Mouse (Mus musculus): ENCODE measurements around the gene 6030458C11Rik. TPM values are rescaled to one million over a fixed set of nuclear protein-coding genes. Genes with fewer than 3 reads are reported as not detected.

6030458C11Rik gene
- total and polyA plus RNA-seq, 2 experiments from 2014 or later, result 21.1 to 21.3 TPM

GRCm38 (mm10) chr15:12857840-12858516 is 33.5 kb upstream of the 6030458C11Rik start:
- no peak overlapping the region for H3K27ac ChIP-seq
- no peak overlapping the region for H3K4me2 ChIP-seq (ENCODE audit: low read depth, low read length)
- H3K9ac ChIP-seq (replicated peaks; ENCODE audit: low read length), result no peak overlapping the region
- TF ChIP-seq CTCF (IDR thresholded peaks at IDR 0.05; ENCODE audit: low read depth), result no peak
- DNase-seq (ENCODE audit: low spot score) (no peak), ATAC-seq (peak; percentile 39; the same call in 1 of the 2 replicates)
- H3K4me1 ChIP-seq (ENCODE audit: insufficient read depth, low read length), result no peaks in the 10 kb centered on the region
- no peak overlapping the region for H3K4me3 ChIP-seq (ENCODE audit: low read length)
- H3K27me3 ChIP-seq (ENCODE audit: insufficient read depth, low read length), result no peaks in the 10 kb centered on the region
- H3K36me3 ChIP-seq (ENCODE audit: insufficient read depth, low read length), result peaks cover 64% of the 10 kb centered on the region
- H3K9me3 ChIP-seq (ENCODE audit: low read length), result no peaks in the 10 kb centered on the region
- 88% methylated on average over 12 of the region's 12 CpGs for WGBS

GRCm38 (mm10) chr15:12856780-12857179 is 32.3 kb upstream of the 6030458C11Rik start:
- 99% methylated on average over 6 of the region's 6 CpGs for WGBS
- Histone ChIP-seq H3K27me3 (ENCODE audit: insufficient read depth, low read length) (no peaks in the 10 kb centered on the region), H3K4me3 (ENCODE audit: low read length) (no peak overlapping the region), H3K36me3 (ENCODE audit: insufficient read depth, low read length) (peaks cover 68% of the 10 kb centered on the region), H3K27ac (no peak overlapping the region), H3K4me1 (ENCODE audit: insufficient read depth, low read length) (no peaks in the 10 kb centered on the region), H3K4me2 (ENCODE audit: low read depth, low read length) (no peak overlapping the region), H3K9me3 (ENCODE audit: low read length) (no peaks in the 10 kb centered on the region), H3K9ac (replicated peaks; ENCODE audit: low read length) (no peak overlapping the region)
- no peak for ATAC-seq
- TF ChIP-seq CTCF (IDR thresholded peaks at IDR 0.05; ENCODE audit: low read depth), result no peak
- no peak for DNase-seq (ENCODE audit: low spot score)

- H3K9me3 ChIP-seq (ENCODE audit: low read length), result no peaks in the 10 kb centered on the region
- TF ChIP-seq CTCF (IDR thresholded peaks at IDR 0.05; ENCODE audit: low read depth), result no peak
- peaks cover 67% of the 10 kb centered on the region for H3K36me3 ChIP-seq (ENCODE audit: insufficient read depth, low read length)
- H3K27me3 ChIP-seq (ENCODE audit: insufficient read depth, low read length), result no peaks in the 10 kb centered on the region
- 85% methylated on average over 8 of the region's 8 CpGs for WGBS
- no peak overlapping the region for H3K4me3 ChIP-seq (ENCODE audit: low read length)
- no peak overlapping the region for H3K9ac ChIP-seq (replicated peaks; ENCODE audit: low read length)
- no peak overlapping the region for H3K4me2 ChIP-seq (ENCODE audit: low read depth, low read length)
- no peak for DNase-seq (ENCODE audit: low spot score)
- H3K27ac ChIP-seq, result no peak overlapping the region
- ATAC-seq, result no peak
- H3K4me1 ChIP-seq (ENCODE audit: insufficient read depth, low read length), result no peaks in the 10 kb centered on the region
These were observed 29.0 kb upstream of the 6030458C11Rik start for GRCm38 (mm10) chr15:12853471-12853870.

- Histone ChIP-seq H3K9ac (replicated peaks; ENCODE audit: low read length) (no peak overlapping the region), H3K36me3 (ENCODE audit: insufficient read depth, low read length) (peaks cover 60% of the 10 kb centered on the region), H3K4me3 (ENCODE audit: low read length) (no peak overlapping the region), H3K4me2 (ENCODE audit: low read depth, low read length) (no peak overlapping the region), H3K27ac (no peak overlapping the region), H3K27me3 (ENCODE audit: insufficient read depth, low read length) (no peaks in the 10 kb centered on the region), H3K4me1 (ENCODE audit: insufficient read depth, low read length) (no peaks in the 10 kb centered on the region), H3K9me3 (ENCODE audit: low read length) (no peaks in the 10 kb centered on the region)
- no peak for ATAC-seq
- 85% methylated on average over 4 of the region's 4 CpGs for WGBS
- DNase-seq (ENCODE audit: low spot score), result no peak
- TF ChIP-seq CTCF (IDR thresholded peaks at IDR 0.05; ENCODE audit: low read depth), result peak; percentile 48
These were observed 24.9 kb upstream of the 6030458C11Rik start for GRCm38 (mm10) chr15:12849373-12849772.

GRCm38 (mm10) chr15:12848196-12848975 is 23.9 kb upstream of the 6030458C11Rik start:
- Histone ChIP-seq H3K4me3 (ENCODE audit: low read length) (no peak overlapping the region), H3K4me1 (ENCODE audit: insufficient read depth, low read length) (no peaks in the 10 kb centered on the region), H3K4me2 (ENCODE audit: low read depth, low read length) (no peak overlapping the region), H3K27me3 (ENCODE audit: insufficient read depth, low read length) (no peaks in the 10 kb centered on the region), H3K9ac (replicated peaks; ENCODE audit: low read length) (no peak overlapping the region), H3K9me3 (ENCODE audit: low read length) (no peaks in the 10 kb centered on the region), H3K36me3 (ENCODE audit: insufficient read depth, low read length) (peaks cover 56% of the 10 kb centered on the region), H3K27ac (no peak overlapping the region)
- ATAC-seq (no peak), DNase-seq (ENCODE audit: low spot score) (no peak)
- TF ChIP-seq CTCF (IDR thresholded peaks at IDR 0.05; ENCODE audit: low read depth), result no peak
- 86% methylated on average over 11 of the region's 11 CpGs for WGBS

- no peaks in the 10 kb centered on the region for H3K4me1 ChIP-seq (ENCODE audit: insufficient read depth, low read length)
- no peaks in the 10 kb centered on the region for H3K9me3 ChIP-seq (ENCODE audit: low read length)
- DNase-seq (ENCODE audit: low spot score), result peak; percentile 6
- no peak for ATAC-seq
- H3K4me2 ChIP-seq (ENCODE audit: low read depth, low read length), result no peak overlapping the region
- TF ChIP-seq CTCF (IDR thresholded peaks at IDR 0.05; ENCODE audit: low read depth), result peak; percentile 19; the same call in 1 of the 2 replicates
- no peaks in the 10 kb centered on the region for H3K27me3 ChIP-seq (ENCODE audit: insufficient read depth, low read length)
- no peak overlapping the region for H3K27ac ChIP-seq
- WGBS, result 84% methylated on average over 7 of the region's 7 CpGs
- peaks cover 63% of the 10 kb centered on the region for H3K36me3 ChIP-seq (ENCODE audit: insufficient read depth, low read length)
- H3K4me3 ChIP-seq (ENCODE audit: low read length), result no peak overlapping the region
- no peak overlapping the region for H3K9ac ChIP-seq (replicated peaks; ENCODE audit: low read length)
These were observed 18.4 kb upstream of the 6030458C11Rik start for GRCm38 (mm10) chr15:12842833-12843232.

GRCm38 (mm10) chr15:12840737-12841136 is 16.3 kb upstream of the 6030458C11Rik start:
- Histone ChIP-seq H3K9ac (replicated peaks; ENCODE audit: low read length) (no peak overlapping the region), H3K4me2 (ENCODE audit: low read depth, low read length) (no peak overlapping the region), H3K9me3 (ENCODE audit: low read length) (no peaks in the 10 kb centered on the region), H3K4me1 (ENCODE audit: insufficient read depth, low read length) (no peaks in the 10 kb centered on the region), H3K4me3 (ENCODE audit: low read length) (no peak overlapping the region), H3K27me3 (ENCODE audit: insufficient read depth, low read length) (no peaks in the 10 kb centered on the region), H3K36me3 (ENCODE audit: insufficient read depth, low read length) (peaks cover 56% of the 10 kb centered on the region), H3K27ac (no peak overlapping the region)
- DNase-seq (ENCODE audit: low spot score) (no peak), ATAC-seq (no peak)
- WGBS, result 97% methylated on average over 11 of the region's 11 CpGs
- no peak for TF ChIP-seq CTCF (IDR thresholded peaks at IDR 0.05; ENCODE audit: low read depth)

Data from hindbrain, postnatal 0 days (tissue).